Mouse (Mus musculus) B cell, adult 2 months (primary cell): ENCODE results near the gene Scn11a.

Experiments used
- DNase-seq, 2 experiments: peaks; one replicate each; pipeline ENCODE4 v3.0.0; 2022

Scn11a gene

DNA sequence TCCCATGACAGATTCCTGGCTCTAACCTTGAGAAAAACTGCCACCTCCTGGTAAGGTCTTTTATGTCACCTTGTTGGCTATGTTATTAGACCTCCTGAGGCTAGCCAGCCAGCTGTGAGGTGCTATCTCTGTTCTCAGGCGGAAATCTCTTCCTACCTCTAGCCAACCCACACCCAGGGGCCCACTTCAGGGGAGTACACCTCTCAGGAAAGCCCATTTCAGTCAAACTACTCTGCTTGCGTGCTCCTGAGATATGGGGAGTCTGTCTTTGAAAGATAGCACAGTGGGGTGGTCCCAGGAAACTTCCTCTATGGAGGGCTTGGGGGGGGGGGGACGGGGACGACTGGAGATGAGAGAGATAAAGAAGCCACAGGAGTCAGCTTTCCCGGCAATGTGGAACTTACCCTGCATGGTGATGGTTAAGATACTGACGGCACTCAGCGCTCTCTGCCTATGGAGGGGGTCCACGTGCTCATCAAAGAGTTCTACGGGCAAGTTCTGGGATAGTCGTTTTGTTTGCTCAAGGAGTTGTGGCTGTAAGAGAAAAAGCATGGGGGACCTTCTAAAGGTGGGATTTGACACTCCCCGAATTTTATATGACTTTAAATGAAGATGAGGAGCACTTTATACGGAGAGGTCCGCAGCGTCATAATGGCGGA lies 29.9 kb downstream of the Scn11a start:
- no peak for DNase-seq

DNA sequence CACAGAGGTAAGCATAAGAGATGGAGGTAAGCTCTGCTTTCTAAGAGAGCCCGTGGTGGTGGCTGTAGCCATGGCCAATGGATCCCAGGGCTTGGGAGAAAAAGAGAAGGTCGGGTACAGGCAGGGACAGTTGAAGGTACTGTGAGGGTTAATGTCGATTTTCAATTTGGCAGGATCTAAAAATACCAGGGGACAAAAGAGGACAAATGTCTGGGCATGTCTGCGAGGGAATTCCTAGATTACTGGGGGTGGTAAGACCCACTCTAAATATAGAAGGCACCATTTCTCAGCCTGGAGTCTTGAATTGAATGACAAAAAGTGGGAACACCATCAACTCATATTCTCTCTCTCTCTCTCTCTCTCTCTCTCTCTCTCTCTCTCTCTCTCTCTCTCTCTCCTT lies 30.8 kb downstream of the Scn11a start:
- no peak for DNase-seq

DNA sequence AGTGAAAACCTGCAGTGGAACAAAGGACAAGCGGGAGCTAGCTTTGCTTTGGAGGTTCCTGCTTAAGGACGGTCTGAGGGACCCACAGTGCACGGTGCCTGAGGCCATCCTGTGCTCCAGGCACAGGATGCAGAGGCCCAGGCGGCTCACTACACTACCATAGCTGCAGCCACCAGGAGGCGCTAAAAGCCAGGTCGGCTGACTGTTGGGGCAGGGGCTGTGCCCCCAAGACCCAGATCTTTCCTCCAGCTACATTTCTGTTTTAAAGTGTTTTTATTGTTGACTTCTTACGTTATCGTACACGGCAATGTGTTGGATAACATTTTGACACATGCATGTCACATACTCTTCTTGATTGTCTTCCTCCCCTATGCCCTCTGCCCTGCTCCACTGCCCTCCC lies 32.8 kb downstream of the Scn11a start:
- peak; percentile 23 to 26 for DNase-seq

DNA sequence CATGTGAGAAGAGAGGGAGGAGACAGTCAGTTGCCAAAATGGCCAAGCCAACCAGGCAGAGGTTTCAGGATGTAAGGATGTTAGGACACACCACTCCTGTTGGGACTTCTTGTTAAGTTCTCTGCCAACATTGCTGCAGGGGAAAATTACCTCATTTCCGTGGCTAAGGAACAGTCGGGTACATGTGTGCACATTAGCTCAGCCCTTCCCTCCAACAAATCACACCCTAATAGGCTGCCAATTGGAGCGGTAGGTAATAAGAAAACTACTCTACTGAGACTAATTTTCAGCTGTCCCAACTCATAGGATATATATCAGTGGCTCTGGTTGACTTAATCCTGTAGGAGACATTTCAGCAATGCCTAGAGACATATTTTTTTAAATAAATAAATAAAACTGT lies 44.4 kb downstream of the Scn11a start:
- no peak for DNase-seq

DNA sequence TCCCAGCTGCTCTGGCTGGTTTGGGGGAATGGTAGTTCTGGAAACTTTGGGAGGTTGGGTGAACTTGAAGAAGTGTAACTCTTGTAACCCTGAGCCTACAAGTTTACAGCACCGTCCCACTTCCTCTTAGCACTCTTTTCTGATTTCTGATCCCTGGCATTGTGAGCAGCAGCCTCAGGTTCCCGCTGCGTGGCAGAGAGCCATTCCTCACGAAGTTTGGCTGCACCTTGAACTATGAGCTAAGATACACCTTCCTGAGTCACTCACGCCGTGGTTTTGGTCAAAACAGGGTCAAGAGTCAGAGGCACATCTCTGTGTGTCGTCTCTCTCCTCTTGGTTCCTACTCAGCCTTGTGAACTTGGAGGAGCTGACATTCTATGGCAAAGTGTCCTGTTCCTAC lies 48.6 kb downstream of the Scn11a start:
- DNase-seq = no peak

DNA sequence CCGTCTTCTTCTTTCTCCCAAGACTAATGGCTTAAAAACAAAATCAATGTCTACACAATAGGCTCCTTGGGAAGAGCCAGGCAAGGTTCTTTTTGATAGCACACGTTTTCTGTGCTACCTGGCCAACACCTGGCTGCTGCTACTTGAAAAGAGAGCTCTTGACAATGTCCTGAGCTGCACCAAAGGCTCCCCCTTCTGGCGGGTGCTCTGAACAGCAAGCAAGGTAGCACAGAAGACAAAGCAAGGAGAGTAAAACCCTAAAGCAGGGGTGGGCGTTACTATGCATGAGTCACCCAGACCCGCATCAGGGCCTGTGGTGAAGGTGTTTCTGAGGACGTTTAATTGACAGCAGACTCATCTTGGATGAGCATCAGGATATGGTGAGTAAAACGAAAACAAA lies 56.7 kb downstream of the Scn11a start:
- DNase-seq = peak; percentile 28 to 40

DNA sequence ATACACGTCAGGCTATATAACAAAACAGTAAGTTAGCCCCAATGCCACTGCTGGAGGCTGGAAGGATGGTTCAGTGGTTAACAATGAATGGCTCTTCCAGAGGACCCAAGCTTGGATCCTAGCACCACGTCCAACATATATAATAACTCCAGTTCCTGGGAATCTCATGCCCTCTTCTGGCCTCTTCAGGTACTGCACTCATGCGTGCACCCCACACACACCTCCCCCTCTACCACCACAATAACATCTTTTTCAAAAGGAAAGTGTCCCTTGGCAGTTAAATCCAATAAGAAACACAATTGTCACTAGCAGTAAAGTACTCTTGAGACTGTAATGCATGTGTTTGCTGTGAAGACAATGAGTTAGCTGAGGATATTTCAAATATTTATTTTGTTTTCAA lies 65.0 kb downstream of the Scn11a start:
- DNase-seq = no peak

DNA sequence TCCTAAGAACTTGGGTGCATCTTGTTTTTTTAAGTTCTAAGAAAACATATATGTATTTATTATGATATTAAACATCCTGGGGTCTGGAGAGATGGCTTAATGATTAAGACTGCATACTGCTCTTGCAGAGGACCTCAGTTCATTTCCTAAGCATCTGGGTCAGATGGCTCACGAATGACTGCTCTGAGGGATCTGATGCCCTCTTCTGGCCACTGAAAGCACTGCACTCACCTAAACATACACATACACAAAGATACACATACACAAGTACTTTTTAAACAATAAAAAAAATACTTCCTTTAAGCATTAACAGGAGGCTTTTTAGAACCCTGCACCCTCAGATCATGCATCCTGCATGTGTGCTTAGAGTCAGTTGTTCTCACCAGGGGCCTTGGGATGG lies 65.8 kb downstream of the Scn11a start:
- DNase-seq = no peak

DNA sequence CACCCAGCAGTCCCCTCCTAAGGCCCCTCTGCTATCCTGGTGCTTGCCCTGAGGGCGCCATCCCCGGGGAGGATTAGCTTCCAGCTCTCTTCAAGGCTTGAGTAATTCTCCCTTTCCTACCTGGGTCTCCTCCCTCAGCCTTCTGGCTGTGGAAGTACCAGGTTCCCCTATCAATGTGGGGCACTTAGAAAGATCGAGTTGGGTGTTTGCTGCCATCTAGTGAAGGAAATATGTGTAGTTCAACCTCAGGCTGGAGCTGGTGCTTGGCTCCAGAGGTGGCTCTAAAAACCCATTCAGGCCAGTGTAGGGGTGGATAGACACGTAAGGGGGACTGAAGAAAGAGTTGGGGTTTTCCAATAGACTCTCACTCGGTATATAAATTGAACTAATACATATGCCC lies 73.7 kb downstream of the Scn11a start:
- peak; percentile 6 to 10 for DNase-seq

DNA sequence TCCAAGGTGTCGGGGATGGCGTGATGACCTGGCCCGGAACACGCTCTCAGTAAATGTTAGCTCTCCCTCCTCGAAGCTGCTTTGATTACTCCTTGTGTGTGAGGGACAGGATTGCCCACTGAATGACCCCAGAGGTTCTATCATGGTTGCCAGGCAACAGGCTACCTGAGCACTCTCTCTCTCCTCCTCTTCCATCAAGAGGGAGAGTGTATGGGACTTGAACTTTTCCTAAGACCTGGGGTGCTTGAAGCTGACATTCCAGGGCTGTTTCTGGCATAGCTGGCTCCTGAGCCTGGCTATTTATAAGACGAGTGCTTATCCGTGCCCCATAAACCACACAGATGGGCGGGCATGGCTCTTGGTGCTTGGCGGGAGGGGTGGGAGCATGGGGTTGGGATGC lies 76.1 kb downstream of the Scn11a start:
- DNase-seq = no peak

DNA sequence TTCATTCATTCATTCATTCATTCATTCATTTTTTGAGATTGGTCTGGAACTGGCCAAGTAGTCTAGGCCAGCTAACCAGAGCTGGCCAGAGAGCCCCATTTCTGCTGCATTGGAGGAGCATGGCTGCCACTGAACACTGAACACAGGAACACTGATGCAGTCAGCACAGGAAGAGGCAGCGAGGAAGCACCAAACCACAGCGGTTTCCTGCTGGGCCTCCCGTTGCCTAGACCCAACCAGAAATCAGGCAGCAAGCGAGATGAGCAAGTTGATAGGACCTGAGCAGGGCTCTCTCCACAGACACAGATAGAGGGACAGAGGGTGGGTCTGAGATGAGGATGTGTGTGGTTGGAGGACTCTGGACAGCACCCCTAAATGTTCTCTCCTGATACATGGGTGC lies 81.4 kb downstream of the Scn11a start:
- DNase-seq = peak; percentile 25 to 39

DNA sequence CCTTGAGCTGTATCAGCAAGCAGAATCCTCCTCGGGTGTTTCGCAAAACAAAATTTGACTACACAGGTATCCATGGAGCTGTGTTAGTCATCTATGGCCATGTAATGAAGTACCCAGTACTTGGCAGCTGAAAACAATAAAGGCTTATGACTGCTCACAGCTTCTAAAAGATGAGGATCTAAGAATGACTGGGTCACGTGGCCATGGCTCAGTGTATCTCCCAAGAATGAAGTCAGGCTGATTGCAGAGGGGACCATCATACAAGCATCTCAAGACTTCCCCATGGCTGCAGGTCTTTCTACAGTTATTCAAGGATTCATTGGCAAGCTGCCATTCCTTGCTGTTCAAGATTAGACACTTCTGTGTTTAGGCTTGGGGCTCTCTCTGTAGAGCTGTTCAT lies 81.9 kb downstream of the Scn11a start:
- no peak for DNase-seq

DNA sequence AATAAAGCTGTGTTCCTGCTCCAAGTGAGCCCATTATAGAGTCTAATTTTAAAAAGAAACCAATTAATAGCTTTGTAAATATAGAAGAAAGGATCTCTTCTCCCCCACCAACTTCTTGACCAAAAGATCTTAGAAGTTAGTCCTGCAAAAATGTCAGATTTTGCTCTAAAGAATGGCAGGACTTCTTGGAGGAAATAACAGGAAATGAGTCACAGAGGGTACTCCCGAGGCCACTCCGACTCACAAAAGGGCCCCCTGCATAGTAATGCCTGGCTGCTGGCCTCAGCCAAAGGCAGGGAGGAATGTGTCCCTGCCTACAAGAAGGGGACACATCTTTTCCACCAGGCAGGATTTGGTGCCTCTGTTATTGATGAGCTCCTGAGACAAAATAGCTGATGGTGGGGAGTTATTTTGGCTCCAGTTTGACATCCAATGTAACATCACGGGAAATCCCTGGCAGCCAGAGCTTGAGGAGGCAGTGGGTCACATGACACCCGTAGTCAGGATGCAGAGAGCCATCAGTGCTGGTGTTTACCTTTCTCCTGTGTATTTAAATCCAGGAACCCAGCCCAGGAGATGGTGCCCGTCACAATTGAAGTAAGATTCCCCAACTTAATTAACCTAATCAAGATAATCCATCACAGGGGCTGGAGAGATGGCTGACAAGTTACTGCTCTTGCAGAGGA lies 84.0 kb downstream of the Scn11a start:
- no peak for DNase-seq

DNA sequence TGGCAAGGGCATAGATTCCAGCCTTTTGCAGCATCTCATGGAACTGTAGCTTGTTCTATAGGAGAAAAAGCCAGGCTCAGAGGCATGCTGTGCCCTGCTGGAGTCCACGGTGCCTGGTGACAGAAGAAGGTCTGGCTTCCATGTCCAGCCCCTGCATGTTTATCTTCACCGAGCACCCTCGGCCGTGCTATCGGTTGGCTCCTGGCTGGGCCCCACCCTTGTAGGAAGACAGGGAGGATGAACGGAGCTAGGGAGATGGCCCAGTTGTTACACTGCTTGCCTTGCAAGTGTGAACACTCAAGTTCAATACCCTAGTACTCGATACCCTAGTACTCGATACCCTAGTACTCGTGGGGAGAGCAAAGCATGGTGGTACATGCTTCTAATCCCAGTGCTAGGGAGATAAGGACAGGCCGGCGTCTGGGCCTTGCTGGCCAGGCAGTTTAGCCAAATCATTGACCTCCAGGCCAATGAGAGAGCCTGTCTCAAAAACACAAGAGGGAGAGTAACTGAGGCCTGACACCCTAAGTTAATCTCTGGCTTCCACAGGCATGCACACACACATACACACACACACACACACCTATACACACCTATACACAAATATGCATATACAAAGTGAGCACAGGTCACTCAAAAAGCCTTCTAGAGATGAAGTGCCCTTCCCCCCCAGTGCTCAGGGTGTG lies 96.7 kb downstream of the Scn11a start:
- no peak for DNase-seq

DNA sequence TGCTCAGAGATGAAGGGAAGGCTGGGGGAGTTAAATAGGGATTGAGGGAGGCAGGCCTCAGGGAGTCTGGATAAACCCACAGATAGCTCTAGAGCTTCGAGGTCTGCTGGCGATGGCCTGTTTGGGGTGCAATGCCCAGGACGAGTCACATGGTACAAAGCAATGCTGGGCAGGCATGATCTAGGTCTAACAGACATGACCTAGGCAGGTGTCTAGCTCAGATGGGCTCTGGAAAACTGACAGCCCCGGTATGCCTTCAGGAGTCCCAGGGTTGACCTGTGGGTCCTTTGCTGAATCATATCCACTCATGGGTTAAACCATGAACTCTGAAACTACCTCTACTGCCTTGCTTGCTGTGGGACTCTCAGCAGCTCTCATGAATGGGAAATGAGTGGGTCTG lies 98.3 kb downstream of the Scn11a start:
- DNase-seq = no peak

DNA sequence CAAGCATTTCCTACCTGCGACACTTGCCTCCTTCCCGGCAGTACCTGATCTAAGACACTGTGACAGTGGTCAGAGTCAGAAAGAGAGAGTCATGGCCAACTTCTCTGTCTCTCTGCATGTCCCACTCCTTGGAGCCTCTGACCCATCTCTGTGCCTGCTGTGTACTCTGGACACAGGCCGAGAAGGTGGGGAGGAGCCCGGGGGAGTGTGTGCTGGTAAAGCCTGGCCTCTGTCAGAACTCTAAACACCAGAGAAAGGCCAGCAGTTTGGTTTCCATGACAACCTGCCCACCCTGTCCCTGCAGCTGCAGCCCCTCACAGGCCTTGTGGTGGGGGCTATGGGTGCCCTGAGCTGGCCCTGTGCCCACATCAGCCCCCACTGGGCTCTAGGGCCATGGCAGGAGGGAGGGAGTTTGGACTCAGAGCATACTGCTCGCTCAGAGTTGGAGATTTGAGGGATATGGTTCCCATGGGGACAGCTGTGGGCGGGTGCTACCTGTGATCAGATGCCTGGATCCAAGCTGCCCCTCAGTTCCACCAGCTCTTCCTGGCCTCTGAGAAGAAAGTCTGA lies 99.9 kb downstream of the Scn11a start:
- DNase-seq = no peak

DNA sequence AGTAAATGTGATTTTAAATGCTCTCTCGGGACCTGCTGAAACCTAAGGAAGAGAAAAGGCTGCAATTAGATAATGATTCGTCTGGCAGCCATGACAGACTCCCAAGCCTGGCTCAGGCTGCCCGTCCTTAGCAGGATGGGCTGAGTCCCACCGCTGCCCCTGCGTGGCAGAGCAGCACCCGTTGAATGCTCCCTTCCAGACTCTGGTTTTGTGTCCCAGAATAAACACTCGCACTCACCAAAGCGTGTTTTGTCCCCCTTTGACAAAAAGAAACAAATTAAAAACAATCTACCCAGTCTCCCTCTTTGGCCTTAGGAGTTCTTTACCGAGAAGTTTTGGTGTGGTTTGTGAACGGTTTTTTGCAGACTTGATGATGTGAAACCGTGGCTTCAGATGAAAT lies 106.0 kb downstream of the Scn11a start, which contains the start of gene Scn10a:
Scn10a (minus strand) TSS at position 101 of the 400 bp plus-strand sequence.
- no peak for DNase-seq

DNA sequence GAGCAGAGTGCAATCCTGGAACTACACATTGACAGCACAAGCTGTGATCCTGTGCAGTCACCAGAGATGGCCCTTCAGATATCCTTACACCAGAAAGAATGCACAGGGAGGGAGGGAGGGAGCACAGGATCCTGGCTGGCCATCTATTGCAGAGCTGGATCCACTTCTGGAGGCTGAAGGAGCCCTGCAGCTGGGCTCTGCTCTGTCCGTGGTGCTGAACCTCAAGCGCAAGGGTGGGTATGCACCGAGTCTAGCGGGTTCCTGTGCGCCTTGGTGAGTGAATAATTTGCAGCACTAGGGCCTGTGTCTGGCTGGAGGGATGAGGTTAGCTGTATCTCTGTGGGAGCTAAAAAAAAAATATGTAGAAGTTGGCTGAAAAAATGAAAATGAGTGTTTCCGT lies 118.6 kb downstream of the Scn11a start:
- peak in 1 of 2 experiments; percentile 8 for DNase-seq
